Mouse (Mus musculus) megakaryocyte, embryonic 14.5 days (primary cell): ENCODE results near the gene Tekt1.

Experiments
- FLI1 ChIP-seq: IDR thresholded peaks from 2 replicates; pipeline ENCODE4 v1.6.1; 2012; ENCODE audit warnings: low read length, inconsistent platforms, mixed read lengths
- GATA1 ChIP-seq: IDR thresholded peaks from 3 replicates; pipeline ENCODE4 v1.6.1; 2012; ENCODE audit warnings: mixed read lengths, low read length, inconsistent platforms, borderline replicate concordance

GRCm38 (mm10) chr11:72353186-72353585 lies 9.1 kb downstream of the Tekt1 start:
- TF ChIP-seq GATA1 = no peak
- no peak for TF ChIP-seq FLI1
